Mouse (Mus musculus) spleen, adult 2 months (tissue): ENCODE measurements around the gene Qrsl1. TPM values are rescaled to one million over a fixed set of nuclear protein-coding genes. Genes with fewer than 3 reads are reported as not detected.

Experiments used
- DNase-seq, 2 experiments: peaks; one replicate each; pipeline versions ENCODE4 v3.0.0 to v3.0.0-alpha.2; 2012 to 2021; ENCODE audit warnings: low spot score in 2 of 2, low read depth in 1 of 2
- H3K27ac ChIP-seq: fragments of 200-500 bp; 2 replicates; pipeline ENCODE4 v1.5.1; 2012; ENCODE audit warnings: low read length, inconsistent platforms; ENCODE audit not compliant: insufficient read depth
- H3K27me3 ChIP-seq: fragments of 200-500 bp; 2 replicates; pipeline ENCODE4 v1.6.1; 2012; ENCODE audit warnings: mild to moderate bottlenecking, moderate library complexity, low read length, inconsistent platforms; ENCODE audit not compliant: control insufficient read depth, insufficient read depth
- H3K36me3 ChIP-seq: fragments of 200-500 bp; 2 replicates; pipeline ENCODE4 v1.6.1; 2012; ENCODE audit warnings: mild to moderate bottlenecking, low read length, inconsistent platforms; ENCODE audit not compliant: control insufficient read depth, insufficient read depth
- H3K4me1 ChIP-seq: fragments of 200-500 bp; 2 replicates; pipeline ENCODE4 v1.6.1; 2011; ENCODE audit warnings: inconsistent platforms; ENCODE audit not compliant: control insufficient read depth, insufficient read depth, insufficient read length
- H3K4me3 ChIP-seq: fragments of 200-500 bp; 2 replicates; pipeline ENCODE4 v1.5.1; 2011; ENCODE audit warnings: mild to moderate bottlenecking, inconsistent platforms; ENCODE audit not compliant: insufficient read depth, insufficient read length; ENCODE audit errors: extremely low read depth
- CTCF ChIP-seq: fragments of 200-500 bp; IDR thresholded peaks from 2 replicates; pipeline ENCODE4 v1.5.1; 2011; ENCODE audit warnings: mild to moderate bottlenecking, inconsistent platforms; ENCODE audit not compliant: insufficient read depth, insufficient read length, insufficient replicate concordance; ENCODE audit errors: extremely low read depth
- POLR2A ChIP-seq: fragments of 200-500 bp; IDR thresholded peaks from 2 replicates; pipeline ENCODE4 v1.6.1; 2011; ENCODE audit warnings: low read depth, low read length, inconsistent platforms
- WGBS: fragments of 180-500 bp; shearing (Covaris S2); methylation state at CpG from one replicate; pipeline ENCODE4 v1.1.7; 2018; 5-methylcytosine and 5-hydroxymethylcytosine counted together
- polyA plus RNA-seq: library from polyadenylated mRNA; depleted of rRNA; stranded (reverse); fragments of >200 nt; gene quantifications from 2 replicates; pipeline ENCODE4 v1.2.3, GENCODE M21; 2012

Gene Qrsl1
- polyA plus RNA-seq, 1 experiment: 9.4 TPM

DNA sequence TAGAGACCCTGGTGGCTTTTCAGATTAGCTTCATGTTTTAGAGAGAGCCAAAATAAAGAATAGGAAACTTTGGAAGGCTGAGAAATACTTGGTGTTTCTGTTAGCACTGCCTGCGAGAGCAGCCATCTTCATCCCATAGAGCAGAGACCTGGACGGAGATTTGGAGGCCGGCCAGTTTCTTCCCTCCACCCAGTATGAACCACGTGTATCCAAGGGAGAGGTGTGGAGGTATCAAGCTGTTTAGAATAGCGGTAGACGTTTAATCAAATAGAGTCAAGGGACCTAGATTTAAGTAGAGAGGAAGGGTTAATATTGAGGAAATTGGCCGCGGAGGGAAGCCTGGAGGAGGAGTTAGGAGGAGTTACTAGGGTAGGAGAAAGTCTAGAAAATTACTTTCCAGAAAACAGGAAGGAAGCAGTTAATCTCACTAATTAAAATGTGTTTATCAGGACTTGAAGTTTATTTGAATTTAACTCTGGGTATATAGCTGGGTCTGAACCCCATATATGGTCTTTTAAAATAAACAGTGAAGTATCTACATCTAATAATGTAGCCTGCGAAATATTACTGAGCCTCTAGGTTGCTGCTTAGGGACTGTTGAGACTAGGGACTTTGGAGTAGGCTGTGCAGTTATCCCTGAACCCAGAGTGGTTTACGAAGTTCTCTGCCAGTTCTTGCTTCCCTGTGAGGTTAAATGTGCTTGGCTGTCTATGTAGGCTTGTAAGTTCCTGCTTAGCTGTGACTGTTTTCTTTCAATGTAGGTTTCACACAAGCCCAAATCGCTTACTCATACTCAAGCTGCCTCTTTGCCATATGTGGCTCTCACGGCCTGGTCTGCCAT lies 8.7 kb upstream of the Qrsl1 start:
- Histone ChIP-seq H3K4me3 (no peak overlapping the region), H3K27ac (no peak overlapping the region), H3K4me1 (no peaks in the 10 kb centered on the region), H3K36me3 (peaks cover 3% of the 10 kb centered on the region; the same call in 1 of the 2 replicates), H3K27me3 (no peaks in the 10 kb centered on the region)
- no peak for DNase-seq
- TF ChIP-seq CTCF: no peak
- no peak for TF ChIP-seq POLR2A
- WGBS: 56% methylated on average over 12 of the region's 12 CpGs

DNA sequence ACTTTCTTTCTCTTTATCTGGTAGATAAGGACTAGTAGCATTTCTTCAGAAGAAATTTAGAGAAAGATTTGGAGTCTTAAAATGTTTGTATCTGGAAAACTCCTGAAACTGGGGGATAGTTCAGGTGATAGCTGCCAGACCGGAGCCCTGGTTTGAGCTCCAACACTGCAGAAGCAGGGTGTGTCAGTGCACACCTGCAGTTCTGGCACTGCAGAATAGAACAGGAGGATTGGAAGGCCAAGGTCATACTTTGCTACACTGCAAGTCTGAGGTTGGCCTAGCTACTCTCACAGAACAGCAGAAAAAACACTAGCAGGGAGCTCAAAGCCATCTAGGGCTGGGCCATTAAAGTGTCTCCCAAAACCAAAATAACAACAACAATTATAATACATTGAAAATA lies 3.0 kb upstream of the Qrsl1 start:
- Histone ChIP-seq H3K4me3 (no peak overlapping the region), H3K36me3 (no peaks in the 10 kb centered on the region), H3K27ac (no peak overlapping the region), H3K4me1 (peaks cover 5% of the 10 kb centered on the region; the same call in 1 of the 2 replicates), H3K27me3 (no peaks in the 10 kb centered on the region)
- TF ChIP-seq CTCF: no peak
- no peak for TF ChIP-seq POLR2A
- DNase-seq: no peak
- WGBS: 90% methylated on average over 1 of the region's 1 CpGs

DNA sequence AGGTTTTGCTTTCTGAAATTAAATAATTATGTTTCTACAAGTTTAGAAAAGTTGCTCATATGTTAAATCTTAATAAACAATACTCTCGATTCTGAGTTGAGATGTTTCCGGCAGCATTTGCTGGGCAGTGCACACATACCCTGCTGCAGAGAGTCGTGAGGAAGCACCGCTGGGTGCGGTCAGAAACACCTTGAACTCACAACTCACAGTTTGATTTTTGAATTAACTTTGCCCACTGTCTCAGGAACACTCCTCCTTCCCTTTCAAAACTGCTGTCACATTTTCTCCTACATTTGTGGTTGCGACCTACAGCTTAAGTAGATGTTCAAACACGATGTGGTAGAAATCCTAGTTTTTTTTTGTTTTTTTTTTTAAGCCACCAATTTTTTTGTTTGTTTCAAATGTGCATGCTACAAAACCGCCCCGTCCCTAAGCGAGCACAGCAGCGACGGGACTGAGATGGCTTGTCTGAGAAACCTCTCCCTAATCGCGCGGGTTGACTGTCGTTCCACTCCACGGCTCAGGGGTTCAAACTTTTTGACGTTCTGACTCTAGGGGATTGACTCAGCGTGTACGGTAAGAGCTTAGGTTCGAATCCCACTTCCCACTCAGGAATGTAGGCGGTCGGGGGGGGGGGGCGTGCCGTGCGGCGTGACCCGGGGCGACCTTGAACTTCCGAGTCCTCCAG lies 518 bp downstream of the Qrsl1 start:
- H3K36me3 ChIP-seq: 0 out of 2 replicates have a peak, but pooled peaks cover 2% of the 10 kb centered on the region
- WGBS: 3% methylated on average over 30 of the region's 30 CpGs
- no peaks in the 10 kb centered on the region for H3K27me3 ChIP-seq
- peak overlapping the region; percentile 66 for H3K27ac ChIP-seq
- TF ChIP-seq CTCF (no peak), POLR2A (no peak)
- H3K4me3 ChIP-seq: peak overlapping the region; percentile 89
- DNase-seq: peak; percentile 4 to 30
- peaks cover 12% of the 10 kb centered on the region for H3K4me1 ChIP-seq

GRCm38 (mm10) chr10:43898276-43898675 lies 3.3 kb downstream of the Qrsl1 start:
- no peak for DNase-seq
- TF ChIP-seq CTCF (no peak), POLR2A (no peak)
- no peaks in the 10 kb centered on the region for H3K27me3 ChIP-seq
- H3K27ac ChIP-seq: no peak overlapping the region
- peaks cover 12% of the 10 kb centered on the region for H3K4me1 ChIP-seq
- no peak overlapping the region for H3K4me3 ChIP-seq
- WGBS: 64% methylated on average over 7 of the region's 7 CpGs
- H3K36me3 ChIP-seq: peaks cover 12% of the 10 kb centered on the region

GRCm38 (mm10) chr10:43896065-43896464 lies 5.5 kb downstream of the Qrsl1 start:
- Histone ChIP-seq H3K4me1 (peaks cover 7% of the 10 kb centered on the region), H3K36me3 (peaks cover 13% of the 10 kb centered on the region), H3K4me3 (no peak overlapping the region), H3K27ac (no peak overlapping the region), H3K27me3 (no peaks in the 10 kb centered on the region)
- TF ChIP-seq POLR2A: no peak
- no peak for TF ChIP-seq CTCF
- WGBS: 95% methylated on average over 8 of the region's 8 CpGs
- DNase-seq: no peak

DNA sequence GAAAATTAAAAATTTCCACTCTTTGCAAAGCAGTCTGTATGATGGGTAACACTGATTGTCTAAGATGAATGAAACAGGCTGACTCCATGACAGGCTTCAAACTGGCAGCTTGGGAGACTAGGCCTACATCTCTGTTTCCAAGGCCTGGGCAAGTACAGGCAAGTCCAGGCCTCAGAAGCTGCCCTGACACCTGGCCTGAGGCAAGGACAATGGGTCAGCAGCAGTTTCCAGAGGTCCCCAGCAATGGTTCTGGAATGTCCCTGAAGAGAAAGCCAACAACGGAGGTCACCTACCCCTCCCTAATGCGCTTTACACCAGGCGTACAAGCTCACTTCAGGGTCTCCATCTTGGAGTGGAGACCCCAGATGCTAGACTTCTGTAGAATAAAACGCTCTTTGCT lies 8.6 kb downstream of the Qrsl1 start:
- no peak for DNase-seq
- Histone ChIP-seq H3K36me3 (peaks cover 19% of the 10 kb centered on the region), H3K27me3 (no peaks in the 10 kb centered on the region), H3K4me1 (no peaks in the 10 kb centered on the region), H3K4me3 (no peak overlapping the region), H3K27ac (no peak overlapping the region)
- WGBS: 97% methylated on average over 4 of the region's 4 CpGs
- TF ChIP-seq POLR2A (no peak), CTCF (no peak)
